Mouse (Mus musculus) right cerebral cortex, adult 2 months (tissue): ENCODE data around the gene 1700080O16Rik.

Source experiments
- DNase-seq, 2 experiments: peaks; one replicate each; pipeline ENCODE4 v3.0.0; 2021 to 2022; ENCODE audit warnings: low spot score in 2 of 2

The 1700080O16Rik gene

GRCm38 (mm10) chrX:51972672-51973071, at the start of gene 1700080O16Rik:
1700080O16Rik (minus strand) TSS chrX:51972772.
- no peak for DNase-seq

- no peak for DNase-seq
Observed at GRCm38 (mm10) chrX:52017660-52018059, 45.1 kb upstream of the 1700080O16Rik start.

GRCm38 (mm10) chrX:52000072-52000471, 27.5 kb upstream of the 1700080O16Rik start:
- no peak for DNase-seq

GRCm38 (mm10) chrX:51999426-51999825, 26.9 kb upstream of the 1700080O16Rik start:
- no peak for DNase-seq

- no peak for DNase-seq
Observed at GRCm38 (mm10) chrX:51976361-51976760, 3.8 kb upstream of the 1700080O16Rik start.

- DNase-seq: no peak
Observed at GRCm38 (mm10) chrX:51974618-51975017, 2.0 kb upstream of the 1700080O16Rik start.

- no peak for DNase-seq
Observed at GRCm38 (mm10) chrX:51948071-51948470, 24.5 kb downstream of the 1700080O16Rik start.

GRCm38 (mm10) chrX:51938076-51938475, 34.5 kb downstream of the 1700080O16Rik start:
- no peak for DNase-seq

- no peak for DNase-seq
Observed at GRCm38 (mm10) chrX:51919091-51919490, 53.5 kb downstream of the 1700080O16Rik start.
